Mouse (Mus musculus) CH12F3 (cell line): ENCODE results near the gene Zfp609.

Source experiments
- in situ Hi-C: fragments of 300-500 bp; cut with MboI; formaldehyde crosslinking; loops from 2 replicates; pipeline ENCODE4 v1.14.3; 2020; ENCODE audit warnings: low sequenced_read_pairs

Zfp609 gene

GRCm38 (mm10) chr9:65827344-65828015, at the start of gene Zfp609:
Gene Zfp609 (minus strand): TSS chr9:65827564.
- in situ Hi-C loops = no loop called here

GRCm38 (mm10) chr9:65859656-65860055, 32.3 kb upstream of the Zfp609 start:
- in situ Hi-C loops = loop anchor here (10.0 kb wide), 1 partner anchor 255 kb away; no protein-coding TSS in a partner anchor

GRCm38 (mm10) chr9:65850203-65850602, 22.8 kb upstream of the Zfp609 start:
- in situ Hi-C loops = loop anchor here (10.0 kb wide), 1 partner anchor 245 kb away; no protein-coding TSS in a partner anchor

GRCm38 (mm10) chr9:65848154-65848553, 20.8 kb upstream of the Zfp609 start:
- in situ Hi-C loops = loop anchor here (10.0 kb wide), 1 partner anchor 153 kb away; no protein-coding TSS in a partner anchor

GRCm38 (mm10) chr9:65844421-65845165, 17.2 kb upstream of the Zfp609 start:
- in situ Hi-C loops = loop anchor here (10.0 kb wide), 1 partner anchor 150 kb away; no protein-coding TSS in a partner anchor

GRCm38 (mm10) chr9:65839841-65840240, 12.5 kb upstream of the Zfp609 start:
- in situ Hi-C loops = loop anchor here (10.0 kb wide), 1 partner anchor 145 kb away; no protein-coding TSS in a partner anchor

- in situ Hi-C loops = no loop called here
These were observed 9.6 kb upstream of the Zfp609 start for GRCm38 (mm10) chr9:65836916-65837315.

- in situ Hi-C loops = no loop called here
These were observed 7.4 kb upstream of the Zfp609 start for GRCm38 (mm10) chr9:65834628-65835354.

- in situ Hi-C loops = no loop called here
These were observed 6.3 kb upstream of the Zfp609 start for GRCm38 (mm10) chr9:65833640-65834039.

GRCm38 (mm10) chr9:65833230-65833629, 5.9 kb upstream of the Zfp609 start:
- in situ Hi-C loops = no loop called here

GRCm38 (mm10) chr9:65832041-65832440, 4.7 kb upstream of the Zfp609 start:
- in situ Hi-C loops = no loop called here

- in situ Hi-C loops = no loop called here
These were observed 3.8 kb upstream of the Zfp609 start for GRCm38 (mm10) chr9:65831164-65831563.

GRCm38 (mm10) chr9:65830255-65830654, 2.9 kb upstream of the Zfp609 start:
- in situ Hi-C loops = no loop called here

- in situ Hi-C loops = no loop called here
These were observed 2.0 kb upstream of the Zfp609 start for GRCm38 (mm10) chr9:65829410-65829809.

- in situ Hi-C loops = no loop called here
These were observed 1.1 kb upstream of the Zfp609 start for GRCm38 (mm10) chr9:65828511-65828910.

GRCm38 (mm10) chr9:65828016-65828403, 646 bp upstream of the Zfp609 start:
- in situ Hi-C loops = no loop called here

GRCm38 (mm10) chr9:65826588-65827343, 598 bp downstream of the Zfp609 start:
- in situ Hi-C loops = no loop called here

GRCm38 (mm10) chr9:65826226-65826587, 1.2 kb downstream of the Zfp609 start:
- in situ Hi-C loops = no loop called here

GRCm38 (mm10) chr9:65823716-65824462, 3.5 kb downstream of the Zfp609 start:
- in situ Hi-C loops = no loop called here

GRCm38 (mm10) chr9:65822011-65822410, 5.4 kb downstream of the Zfp609 start:
- in situ Hi-C loops = no loop called here
